27 mouse cellular contexts compared by ENCODE assay signal in genomic region chr19:60200294-60200693, GRCm38 (mm10). TPM values are rescaled to one million over a fixed set of nuclear protein-coding genes. Genes with fewer than 3 reads are reported as not detected.
DNase-seq lines count a peak whose midpoint lies in the region; ATAC-seq lines count a peak whose summit lies in the region.
"Had no signal": no experiment of that assay in that cellular context is flagged by ENCODE, and none has a peak within 500 bp of the region (broad histone marks: within the 10 kb centered on the region; RNA-seq: fewer than 3 reads in every experiment).

No protein-coding gene starts in this region.

- H3K4me3 ChIP-seq in forebrain, embryonic 16.5 days (replicated peaks; ENCODE audit: low read length): no peak overlapping the region
- H3K4me3 ChIP-seq in forebrain, embryonic 15.5 days: no peak overlapping the region
- H3K4me3 ChIP-seq in midbrain, embryonic 12.5 days: no peak overlapping the region
- H3K4me3 ChIP-seq in midbrain, embryonic 15.5 days: no peak overlapping the region
- H3K4me3 ChIP-seq in embryonic facial prominence, embryonic 14.5 days (ENCODE audit: low read depth, low read length): no peak overlapping the region
- H3K4me3 ChIP-seq: embryonic facial prominence, embryonic 15.5 days; gastrocnemius, adult 2 months; kidney, embryonic 15.5 days; layer of hippocampus, adult 2 months; left cerebral cortex, adult 2 months; limb, embryonic 13.5 days; lung, embryonic 15.5 days; neural tube, embryonic 13.5 days; stomach, embryonic 15.5 days had no signal

- H3K9ac ChIP-seq in forebrain, embryonic 16.5 days (replicated peaks; ENCODE audit: low read depth, low read length): no peak overlapping the region
- H3K9ac ChIP-seq in forebrain, embryonic 15.5 days (replicated peaks): no peak overlapping the region
- no peak overlapping the region for H3K9ac ChIP-seq in midbrain, embryonic 12.5 days (replicated peaks)
- H3K9ac ChIP-seq in midbrain, embryonic 15.5 days: no peak overlapping the region
- H3K9ac ChIP-seq in embryonic facial prominence, embryonic 14.5 days (ENCODE audit: low read depth, low read length): no peak overlapping the region
- H3K9ac ChIP-seq: embryonic facial prominence, embryonic 15.5 days; kidney, embryonic 15.5 days; limb, embryonic 13.5 days; lung, embryonic 15.5 days; neural tube, embryonic 13.5 days; stomach, embryonic 15.5 days had no signal

- H3K4me2 ChIP-seq in forebrain, embryonic 16.5 days (ENCODE audit: low read length): no peak overlapping the region
- no peak overlapping the region for H3K4me2 ChIP-seq in forebrain, embryonic 15.5 days (replicated peaks)
- no peak overlapping the region for H3K4me2 ChIP-seq in midbrain, embryonic 12.5 days (replicated peaks)
- H3K4me2 ChIP-seq in midbrain, embryonic 15.5 days: no peak overlapping the region
- no peak overlapping the region for H3K4me2 ChIP-seq in embryonic facial prominence, embryonic 14.5 days (ENCODE audit: low read depth, low read length)
- H3K4me2 ChIP-seq: embryonic facial prominence, embryonic 15.5 days; kidney, embryonic 15.5 days; limb, embryonic 13.5 days; liver, embryonic 11.5 days; lung, embryonic 15.5 days; neural tube, embryonic 13.5 days; stomach, embryonic 15.5 days had no signal

- no peaks in the 10 kb centered on the region for H3K9me3 ChIP-seq in forebrain, embryonic 16.5 days (ENCODE audit: control insufficient read depth, low read length)
- H3K9me3 ChIP-seq in forebrain, embryonic 15.5 days: no peaks in the 10 kb centered on the region
- no peaks in the 10 kb centered on the region for H3K9me3 ChIP-seq in midbrain, embryonic 12.5 days
- H3K9me3 ChIP-seq in midbrain, embryonic 15.5 days: no peaks in the 10 kb centered on the region
- no peaks in the 10 kb centered on the region for H3K9me3 ChIP-seq in embryonic facial prominence, embryonic 14.5 days (ENCODE audit: control insufficient read depth, low read length)
- H3K9me3 ChIP-seq: embryonic facial prominence, embryonic 15.5 days; kidney, embryonic 15.5 days; limb, embryonic 13.5 days; lung, embryonic 15.5 days; neural tube, embryonic 13.5 days; stomach, embryonic 15.5 days had no signal

- no peaks in the 10 kb centered on the region for H3K36me3 ChIP-seq in forebrain, embryonic 16.5 days (ENCODE audit: control insufficient read depth, insufficient read depth)
- no peaks in the 10 kb centered on the region for H3K36me3 ChIP-seq in forebrain, embryonic 15.5 days
- H3K36me3 ChIP-seq in midbrain, embryonic 12.5 days: no peaks in the 10 kb centered on the region
- H3K36me3 ChIP-seq in midbrain, embryonic 15.5 days (replicated peaks): no peaks in the 10 kb centered on the region
- peaks cover 22% of the 10 kb centered on the region for H3K36me3 ChIP-seq in embryonic facial prominence, embryonic 14.5 days (ENCODE audit: control insufficient read depth, insufficient read depth, low read length)
- H3K36me3 ChIP-seq: stomach, embryonic 15.5 days had no signal

- 0 out of 2 replicates have a peak, but pooled peaks cover 2% of the 10 kb centered on the region for H3K27me3 ChIP-seq in forebrain, embryonic 16.5 days (replicated peaks; ENCODE audit: control insufficient read depth, insufficient read depth, low read length)
- H3K27me3 ChIP-seq in forebrain, embryonic 15.5 days: no peaks in the 10 kb centered on the region; the same call in 1 of the 2 replicates
- no peaks in the 10 kb centered on the region; the same call in 1 of the 2 replicates for H3K27me3 ChIP-seq in midbrain, embryonic 12.5 days
- H3K27me3 ChIP-seq in midbrain, embryonic 15.5 days (replicated peaks): no peaks in the 10 kb centered on the region
- H3K27me3 ChIP-seq in embryonic facial prominence, embryonic 14.5 days (replicated peaks; ENCODE audit: control insufficient read depth, insufficient read depth, low read length): no peaks in the 10 kb centered on the region
- H3K27me3 ChIP-seq: embryonic facial prominence, embryonic 15.5 days; kidney, embryonic 15.5 days; limb, embryonic 13.5 days; lung, embryonic 15.5 days; neural tube, embryonic 13.5 days; stomach, embryonic 15.5 days had no signal

- H3K27ac ChIP-seq in forebrain, embryonic 16.5 days (ENCODE audit: low read length): no peak overlapping the region
- H3K27ac ChIP-seq in forebrain, embryonic 15.5 days (replicated peaks): no peak overlapping the region
- 0 out of 2 replicates have a peak overlapping the region, but pooled peaks have one; percentile 3 for H3K27ac ChIP-seq in midbrain, embryonic 12.5 days (replicated peaks)
- H3K27ac ChIP-seq in midbrain, embryonic 15.5 days: no peak overlapping the region
- H3K27ac ChIP-seq in embryonic facial prominence, embryonic 14.5 days (replicated peaks; ENCODE audit: low read depth, low read length): no peak overlapping the region
- H3K27ac ChIP-seq: embryonic facial prominence, embryonic 15.5 days; gastrocnemius, adult 2 months; kidney, embryonic 15.5 days; layer of hippocampus, adult 2 months; left cerebral cortex, adult 2 months; limb, embryonic 13.5 days; lung, embryonic 15.5 days; neural tube, embryonic 13.5 days; stomach, embryonic 15.5 days had no signal

- peak; percentile 16 for DNase-seq in embryonic facial prominence, embryonic 14.5 days (ENCODE audit: low spot score)
- no peak for DNase-seq in kidney, postnatal 36 days
- DNase-seq: adrenal gland, adult 8-10 months; B cell, adult 2 months; cerebellum, adult 8-10 months; cerebellum, postnatal 25 days; gastrocnemius, adult 2 months; gastrocnemius, postnatal 36 days; heart, adult 18-20 months; heart, postnatal 14 days; kidney, adult 18-20 months; kidney, postnatal 25 days; right cerebral cortex, postnatal 25 days had no signal

- ATAC-seq in forebrain, embryonic 16.5 days: peak; percentile 47; the same call in 1 of the 2 replicates
- no peak for ATAC-seq in forebrain, embryonic 15.5 days (replicated peaks)
- no peak for ATAC-seq in midbrain, embryonic 12.5 days (ENCODE audit: low FRiP score, low read depth)
- no peak for ATAC-seq in midbrain, embryonic 15.5 days (replicated peaks)
- ATAC-seq in embryonic facial prominence, embryonic 14.5 days (ENCODE audit: low read depth): peak; percentile 12; the same call in 1 of the 2 replicates
- ATAC-seq: hindbrain, embryonic 16.5 days had no signal

- 12% methylated on average over 2 of the region's 2 CpGs for WGBS in forebrain, embryonic 16.5 days
- WGBS in forebrain, embryonic 15.5 days: 19% methylated on average over 2 of the region's 2 CpGs
- whole genome bisulfite sequencing in midbrain, embryonic 12.5 days: 14% methylated on average over 2 of the region's 2 CpGs
- WGBS in midbrain, embryonic 15.5 days: 12% methylated on average over 2 of the region's 2 CpGs
- 24% methylated on average over 2 of the region's 2 CpGs for WGBS in embryonic facial prominence, embryonic 14.5 days

- peaks cover 7% of the 10 kb centered on the region for H3K4me1 ChIP-seq in forebrain, embryonic 16.5 days (replicated peaks; ENCODE audit: control insufficient read depth, insufficient read depth, low read length)
- H3K4me1 ChIP-seq in forebrain, embryonic 15.5 days: peaks cover 9% of the 10 kb centered on the region
- peaks cover 24% of the 10 kb centered on the region for H3K4me1 ChIP-seq in midbrain, embryonic 12.5 days
- peaks cover 6% of the 10 kb centered on the region; the same call in 1 of the 2 replicates for H3K4me1 ChIP-seq in midbrain, embryonic 15.5 days
- no peaks in the 10 kb centered on the region for H3K4me1 ChIP-seq in embryonic facial prominence, embryonic 14.5 days (ENCODE audit: control insufficient read depth, insufficient read depth, low read length)
- H3K4me1 ChIP-seq: embryonic facial prominence, embryonic 15.5 days; lung, embryonic 15.5 days; stomach, embryonic 15.5 days had no signal

RNA-seq across cellular contexts. Expression of gene Fam204a, which starts 26.2 kb away (rescaled TPM):
- 52.2 and 55.7 TPM in 2 replicates for polyA plus RNA-seq in forebrain, embryonic 16.5 days (2015; fragmentation: Nextera tagmentation; extraction: Ambion mirVana)
- polyA plus RNA-seq in forebrain, embryonic 15.5 days (2015; fragmentation: Nextera tagmentation; extraction: Ambion mirVana): 53.3 and 57.1 TPM in 2 replicates
- polyA plus RNA-seq in midbrain, embryonic 12.5 days (2016; fragmentation: Nextera tagmentation; extraction: Ambion mirVana): 93.0 and 99.2 TPM in 2 replicates
- polyA plus RNA-seq in midbrain, embryonic 15.5 days (2015; fragmentation: Nextera tagmentation; extraction: Ambion mirVana): 66.8 and 71.7 TPM in 2 replicates
- polyA plus RNA-seq in embryonic facial prominence, embryonic 14.5 days (2014; fragmentation: Nextera tagmentation; extraction: Ambion mirVana): 44.9 and 49.2 TPM in 2 replicates

Comparison
In these comparisons a context has a peak if more than half of its experiments do, and no peak if none do; other contexts are left out.
1. ATAC-seq: peak in forebrain, embryonic 16.5 days (single experiment) and embryonic facial prominence, embryonic 14.5 days (single experiment); none in forebrain, embryonic 15.5 days (single experiment), midbrain, embryonic 12.5 days (single experiment) and midbrain, embryonic 15.5 days (single experiment).